Mouse (Mus musculus) embryonic facial prominence, embryonic 11.5 days (tissue): ENCODE results near the gene Klf12. TPM values are rescaled to one million over a fixed set of nuclear protein-coding genes. Genes with fewer than 3 reads are reported as not detected.
A peak's percentile ranks its signal among the peaks of the same experiment; 100 is the strongest.

ENCODE experiments used
- ATAC-seq: fragments of 200-750 bp; cut with Nextera tagmentation; replicated peaks from 2 replicates; pipeline ENCODE4 v1.8.0; 2017; ENCODE audit warnings: low read depth; ENCODE audit not compliant: insufficient number of reproducible peaks, low FRiP score, low TSS enrichment
- DNase-seq: peaks from one replicate; pipeline ENCODE4 v3.0.0-alpha.2; 2015; ENCODE audit warnings: low spot score
- H3K27ac ChIP-seq: fragments of 300-500 bp; sonication (generic); replicated peaks from 2 replicates; pipeline ENCODE4 v1.5.1; 2014; ENCODE audit warnings: mild to moderate bottlenecking, low read depth, low read length, control low read depth
- H3K27me3 ChIP-seq: fragments of 300-500 bp; sonication (generic); 2 replicates; pipeline ENCODE4 v1.6.1; 2014; ENCODE audit warnings: mild to moderate bottlenecking, low read length, moderate library complexity, mixed read lengths; ENCODE audit not compliant: control insufficient read depth, insufficient read depth
- H3K36me3 ChIP-seq: fragments of 300-500 bp; sonication (generic); replicated peaks from 2 replicates; pipeline ENCODE4 v1.6.1; 2014; ENCODE audit warnings: low read depth, mild to moderate bottlenecking, low read length, moderate library complexity, mixed read lengths; ENCODE audit not compliant: control insufficient read depth, insufficient read depth
- H3K4me1 ChIP-seq: fragments of 300-500 bp; sonication (generic); 2 replicates; pipeline ENCODE4 v1.6.1; 2014; ENCODE audit warnings: low read length, mixed read lengths; ENCODE audit not compliant: control insufficient read depth, insufficient read depth
- H3K4me2 ChIP-seq: fragments of 300-500 bp; sonication (generic); 2 replicates; pipeline ENCODE4 v1.6.1; 2014; ENCODE audit warnings: low read depth, mild to moderate bottlenecking, control low read depth, low read length, moderate library complexity
- H3K4me3 ChIP-seq: fragments of 300-500 bp; sonication (generic); 2 replicates; pipeline ENCODE4 v1.5.1; 2014; ENCODE audit warnings: low read depth, low read length, control low read depth
- H3K9ac ChIP-seq: fragments of 300-500 bp; sonication (generic); replicated peaks from 2 replicates; pipeline ENCODE4 v1.6.1; 2014; ENCODE audit warnings: mild to moderate bottlenecking, control low read depth, low read length
- H3K9me3 ChIP-seq: fragments of 300-500 bp; sonication (generic); replicated peaks from 2 replicates; pipeline ENCODE4 v1.6.1; 2016; ENCODE audit warnings: mild to moderate bottlenecking, low read length, inconsistent platforms, mixed read lengths; ENCODE audit not compliant: control insufficient read depth
- WGBS: fragments of 180-500 bp; shearing (Covaris S2); extraction: QIAGEN DNeasy Blood & Tissue Kit; methylation state at CpG from one replicate; pipeline ENCODE4 v1.1.7; 2014; 5-methylcytosine and 5-hydroxymethylcytosine counted together
- polyA plus RNA-seq: library from polyadenylated mRNA; unstranded; fragments of >200 nt; fragmentation: Nextera tagmentation; extraction: Ambion mirVana; gene quantifications from 2 replicates; pipeline ENCODE4 v1.2.1, GENCODE M21; 2014

Gene Klf12
- polyA plus RNA-seq, 1 experiment from 2014 or later = 22.2 TPM

DNA sequence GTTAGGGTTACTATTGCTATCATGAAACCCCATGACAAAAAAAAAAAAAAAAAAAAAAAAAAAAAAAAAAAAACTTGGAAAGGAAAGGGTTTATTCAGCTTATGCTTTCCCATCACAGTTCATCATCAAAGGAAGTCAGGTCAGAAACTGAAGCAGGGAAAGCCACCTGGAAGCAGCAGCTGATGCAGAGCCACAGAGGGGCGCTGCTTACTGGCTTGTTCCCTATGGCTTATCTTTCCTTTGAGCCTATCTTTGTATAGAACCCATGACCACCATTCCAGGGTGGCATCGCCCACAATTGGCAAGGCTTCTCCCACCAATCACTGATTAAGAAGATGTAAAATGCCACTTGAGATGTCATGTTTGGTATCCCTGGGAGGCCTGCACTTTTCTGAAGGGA lies 119.4 kb downstream of the Klf12 start:
- H3K4me1 ChIP-seq = no peaks in the 10 kb centered on the region
- H3K27ac ChIP-seq = no peak overlapping the region
- no peak for ATAC-seq
- no peaks in the 10 kb centered on the region for H3K27me3 ChIP-seq
- no peak for DNase-seq
- H3K4me3 ChIP-seq = no peak overlapping the region
- no peaks in the 10 kb centered on the region for H3K36me3 ChIP-seq
- 84% methylated on average over 2 of the region's 2 CpGs for WGBS
- no peaks in the 10 kb centered on the region for H3K9me3 ChIP-seq
- no peak overlapping the region for H3K4me2 ChIP-seq
- H3K9ac ChIP-seq = no peak overlapping the region

DNA sequence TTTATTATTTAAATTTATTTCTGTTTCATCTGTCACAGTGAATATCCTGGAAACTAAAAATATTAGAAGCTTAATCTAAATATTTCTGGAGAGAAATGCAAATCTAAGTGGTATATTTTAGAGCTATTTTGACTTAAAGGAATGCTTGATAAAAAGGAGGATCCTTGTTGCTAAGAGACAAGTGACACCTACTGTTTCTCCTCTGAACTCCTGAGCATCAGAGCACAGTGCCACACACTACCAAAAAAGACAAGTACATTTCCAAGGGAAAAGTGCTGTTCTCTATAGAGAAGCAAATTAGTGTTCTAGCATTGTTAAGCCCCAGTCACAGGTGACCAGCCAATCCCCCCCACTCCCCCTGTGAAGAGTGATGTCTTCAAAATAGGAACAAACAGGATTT lies 127.8 kb downstream of the Klf12 start:
- H3K27ac ChIP-seq = no peak overlapping the region
- no peaks in the 10 kb centered on the region for H3K27me3 ChIP-seq
- H3K4me1 ChIP-seq = no peaks in the 10 kb centered on the region
- ATAC-seq (no peak), DNase-seq (no peak)
- no peaks in the 10 kb centered on the region for H3K9me3 ChIP-seq
- H3K9ac ChIP-seq = no peak overlapping the region
- no peak overlapping the region for H3K4me2 ChIP-seq
- no peaks in the 10 kb centered on the region for H3K36me3 ChIP-seq
- H3K4me3 ChIP-seq = no peak overlapping the region

DNA sequence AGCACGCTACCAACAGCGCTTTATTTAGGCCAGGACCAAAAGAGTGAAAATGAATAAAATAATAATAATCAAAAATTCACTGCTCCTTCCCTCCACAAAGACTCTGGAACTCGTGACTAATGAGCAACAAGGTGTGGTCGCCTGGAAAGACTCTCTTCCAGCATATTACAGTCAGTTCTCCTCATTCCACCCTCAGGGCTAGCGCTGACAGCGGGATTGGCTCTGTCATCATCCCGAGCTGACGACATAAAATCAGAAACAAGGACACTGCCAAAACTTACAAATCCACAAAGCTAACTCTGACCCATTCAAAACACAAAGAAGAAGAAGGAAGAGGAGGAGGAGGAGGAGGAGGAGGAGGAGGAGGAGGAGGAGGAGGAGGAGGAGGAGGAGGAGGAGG lies 136.8 kb downstream of the Klf12 start:
- no peaks in the 10 kb centered on the region for H3K36me3 ChIP-seq
- DNase-seq (no peak), ATAC-seq (no peak)
- H3K4me3 ChIP-seq = no peak overlapping the region
- 94% methylated on average over 8 of the region's 8 CpGs for whole genome bisulfite sequencing
- no peak overlapping the region for H3K27ac ChIP-seq
- H3K4me2 ChIP-seq = no peak overlapping the region
- H3K4me1 ChIP-seq = no peaks in the 10 kb centered on the region
- H3K9ac ChIP-seq = no peak overlapping the region
- no peaks in the 10 kb centered on the region for H3K9me3 ChIP-seq
- H3K27me3 ChIP-seq = no peaks in the 10 kb centered on the region

DNA sequence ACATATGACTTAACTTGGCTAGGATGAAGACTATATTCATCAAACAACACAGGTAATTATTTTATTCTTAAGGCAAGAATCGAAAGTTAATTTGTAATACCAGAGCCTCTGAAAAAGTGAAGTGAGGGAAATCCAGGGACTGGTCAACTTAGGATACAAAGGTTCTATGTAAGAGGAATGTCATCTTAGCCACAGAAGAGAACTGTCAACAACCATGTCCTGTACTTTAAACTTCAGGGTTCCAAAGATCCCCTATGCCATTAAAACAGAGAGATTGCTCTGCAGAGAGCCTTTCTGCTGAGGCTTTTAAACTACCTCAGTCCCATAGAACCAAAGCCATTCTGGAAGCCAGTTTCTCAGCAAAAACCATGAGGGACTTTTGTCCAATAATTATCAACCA lies 144.1 kb downstream of the Klf12 start:
- no peak for ATAC-seq
- WGBS = 96% methylated on average over 1 of the region's 1 CpGs

DNA sequence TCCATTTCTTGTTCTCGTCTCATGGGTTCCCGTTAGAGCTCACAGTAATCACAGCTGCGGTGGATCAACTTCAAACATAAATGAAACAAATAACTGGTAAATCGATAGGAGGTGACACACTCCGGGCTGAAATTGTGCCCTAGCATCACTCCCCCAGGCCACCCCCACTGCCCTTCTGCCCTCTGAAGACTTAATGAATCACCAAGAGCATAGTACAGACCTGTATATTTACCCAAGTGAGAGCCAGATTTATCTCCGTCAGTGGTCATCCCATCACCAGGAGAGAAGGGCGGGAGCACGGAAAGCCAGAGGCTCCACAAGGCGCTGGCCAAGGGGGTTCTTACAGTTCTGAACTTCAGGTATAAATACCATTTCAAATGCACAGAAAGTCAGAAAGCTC lies 150.2 kb downstream of the Klf12 start:
- no peaks in the 10 kb centered on the region for H3K9me3 ChIP-seq
- no peak overlapping the region for H3K4me3 ChIP-seq

More for the DNA sequence above, 144.1 kb downstream of the Klf12 start:
- H3K4me2 ChIP-seq = no peak overlapping the region
- H3K9ac ChIP-seq = no peak overlapping the region
- no peaks in the 10 kb centered on the region for H3K9me3 ChIP-seq
- H3K4me1 ChIP-seq = no peaks in the 10 kb centered on the region
- no peaks in the 10 kb centered on the region for H3K27me3 ChIP-seq
- no peak for DNase-seq
- no peak overlapping the region for H3K27ac ChIP-seq
- H3K36me3 ChIP-seq = no peaks in the 10 kb centered on the region; the same call in 1 of the 2 replicates
- no peak overlapping the region for H3K4me3 ChIP-seq

DNA sequence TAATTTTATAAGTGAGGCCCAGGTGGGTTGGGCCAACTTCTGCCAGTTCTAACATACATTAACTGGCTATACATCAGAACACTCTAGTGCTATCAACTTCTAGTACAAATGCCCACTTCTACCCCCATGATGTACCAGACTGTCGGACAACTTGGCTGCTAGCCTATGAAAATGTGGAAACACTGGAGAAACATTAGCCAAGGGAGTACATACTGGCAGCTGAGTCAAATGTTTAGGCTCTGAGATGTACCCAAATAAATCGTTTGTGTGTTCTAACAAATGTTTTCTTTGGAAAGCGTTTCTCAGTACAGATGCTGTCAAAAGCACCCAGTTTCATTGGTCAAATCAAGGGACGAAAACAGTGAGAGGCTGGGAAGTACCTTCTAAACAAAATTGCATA lies 152.0 kb downstream of the Klf12 start:
- H3K9ac ChIP-seq = no peak overlapping the region
- H3K4me2 ChIP-seq = no peak overlapping the region
- ATAC-seq (no peak), DNase-seq (no peak)
- no peaks in the 10 kb centered on the region for H3K27me3 ChIP-seq
- H3K36me3 ChIP-seq = no peaks in the 10 kb centered on the region
- H3K27ac ChIP-seq = no peak overlapping the region
- no peaks in the 10 kb centered on the region for H3K4me1 ChIP-seq
- WGBS = 90% methylated on average over 4 of the region's 4 CpGs
- H3K9me3 ChIP-seq = no peaks in the 10 kb centered on the region
- H3K4me3 ChIP-seq = no peak overlapping the region

More for the DNA sequence above, 150.2 kb downstream of the Klf12 start:
- no peak overlapping the region for H3K9ac ChIP-seq
- no peak overlapping the region for H3K4me2 ChIP-seq
- no peaks in the 10 kb centered on the region for H3K36me3 ChIP-seq
- H3K27me3 ChIP-seq = no peaks in the 10 kb centered on the region
- WGBS = 72% methylated on average over 9 of the region's 9 CpGs
- no peak for ATAC-seq
- H3K4me1 ChIP-seq = no peaks in the 10 kb centered on the region
- no peak overlapping the region for H3K27ac ChIP-seq
- peak; percentile 11 for DNase-seq

DNA sequence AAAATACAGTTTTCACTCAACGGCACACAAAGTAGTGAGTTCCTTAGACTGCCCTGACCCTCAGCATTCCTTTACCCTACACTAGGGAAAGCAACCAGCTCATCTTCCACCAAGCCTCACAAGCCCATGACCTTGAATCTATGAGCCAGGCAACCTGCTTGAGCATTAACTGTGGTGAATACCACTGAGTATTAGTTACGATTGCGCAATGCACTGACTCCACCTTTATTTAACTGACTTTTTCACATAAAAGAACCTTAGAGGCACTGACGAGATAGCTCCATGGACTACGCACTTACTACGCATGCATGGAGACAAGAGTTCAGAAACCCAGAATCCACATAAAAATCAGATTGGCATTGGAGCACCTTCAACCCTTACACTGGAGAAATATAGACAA lies 158.4 kb downstream of the Klf12 start:
- ATAC-seq = no peak
- 77% methylated on average over 6 of the region's 6 CpGs for WGBS
- no peak overlapping the region for H3K4me3 ChIP-seq
- no peaks in the 10 kb centered on the region for H3K27me3 ChIP-seq
- H3K36me3 ChIP-seq = no peaks in the 10 kb centered on the region
- H3K9ac ChIP-seq = no peak overlapping the region
- H3K9me3 ChIP-seq = no peaks in the 10 kb centered on the region
- H3K4me1 ChIP-seq = no peaks in the 10 kb centered on the region
- H3K4me2 ChIP-seq = no peak overlapping the region
- DNase-seq = no peak
- H3K27ac ChIP-seq = no peak overlapping the region

DNA sequence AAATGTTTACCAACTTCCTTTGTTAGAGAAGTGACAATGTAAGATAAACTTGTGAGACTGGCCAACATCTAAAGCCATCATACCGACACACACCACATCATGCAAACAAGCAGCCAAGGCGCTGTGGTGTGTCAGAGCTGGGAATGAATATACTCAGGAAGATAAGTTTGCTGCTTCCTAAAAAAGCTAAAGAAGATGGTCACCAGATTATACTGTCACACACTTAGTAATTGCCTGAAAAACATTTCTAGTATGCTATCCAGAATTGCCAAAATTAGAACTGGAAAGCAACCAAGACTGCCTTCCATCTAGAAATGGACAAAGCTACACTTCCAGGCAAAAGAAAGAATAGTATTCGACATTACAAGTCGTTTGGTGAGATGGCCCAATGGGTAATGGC lies 163.4 kb downstream of the Klf12 start:
- Histone ChIP-seq H3K27ac (no peak overlapping the region), H3K4me1 (no peaks in the 10 kb centered on the region)
- no peak for ATAC-seq

More for the DNA sequence above, 163.4 kb downstream of the Klf12 start:
- H3K4me3 ChIP-seq = no peak overlapping the region
- H3K9ac ChIP-seq = no peak overlapping the region
- H3K9me3 ChIP-seq = no peaks in the 10 kb centered on the region
- no peaks in the 10 kb centered on the region for H3K36me3 ChIP-seq
- WGBS = 91% methylated on average over 4 of the region's 4 CpGs
- no peaks in the 10 kb centered on the region for H3K27me3 ChIP-seq
- DNase-seq = no peak
- no peak overlapping the region for H3K4me2 ChIP-seq
